Mouse (Mus musculus) granulocyte monocyte progenitor cell, adult 5-6 weeks (primary cell): Measurements from ENCODE around the gene Gcg. TPM values are rescaled to one million over a fixed set of nuclear protein-coding genes. Genes with fewer than 3 reads are reported as not detected.

Source experiments
- ATAC-seq: replicated peaks from 2 replicates; pipeline ENCODE4 v1.8.0; 2016; ENCODE audit warnings: mild to moderate bottlenecking, moderate TSS enrichment, inconsistent platforms; ENCODE audit not compliant: poor library complexity, severe bottlenecking
- total RNA-seq, 2 experiments: library from RNA; stranded (forward) in 1 of 2; stranded (reverse) in 1 of 2; fragments of 200-712, 200-1000 nt in 1 of 2; fragments of >200 nt in 1 of 2; fragmentation: Nextera tagmentation in 1 of 2; gene quantifications; 2 replicates each; pipeline ENCODE4 v1.2.3; 2014 to 2017

The Gcg gene
- total RNA-seq, 2 experiments from 2014 or later: not detected

DNA sequence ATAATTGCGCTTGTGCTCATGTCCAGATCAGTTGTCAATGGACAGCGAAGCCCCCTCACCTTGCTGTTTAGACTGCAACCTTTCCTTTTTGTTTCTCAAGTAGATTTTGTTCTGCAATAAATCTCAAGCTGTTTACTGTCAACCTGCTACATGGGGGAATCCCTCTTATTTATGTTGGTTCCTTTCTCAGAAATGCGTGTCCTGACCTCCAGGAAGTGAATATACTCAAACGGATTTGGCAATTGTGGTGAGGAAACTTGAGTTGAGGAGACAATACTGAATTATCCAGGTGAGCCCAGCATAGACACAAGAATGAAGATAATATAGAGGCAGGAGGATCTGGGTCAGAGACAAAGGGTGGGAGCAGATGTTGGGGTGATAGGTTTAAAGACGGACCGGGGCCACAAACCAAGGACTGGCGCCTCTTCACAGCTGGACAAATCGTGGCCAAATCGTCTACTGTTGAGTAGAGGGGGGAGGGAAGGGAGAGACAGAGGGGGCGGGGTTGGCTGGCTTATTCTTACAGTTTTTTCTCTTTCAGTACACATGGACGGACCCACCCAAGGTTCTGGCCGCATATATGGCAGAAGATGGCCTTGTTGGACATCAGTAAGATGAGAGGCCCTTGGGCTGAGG is 22.5 kb downstream of the Gcg start:
- ATAC-seq: peak; percentile 42

DNA sequence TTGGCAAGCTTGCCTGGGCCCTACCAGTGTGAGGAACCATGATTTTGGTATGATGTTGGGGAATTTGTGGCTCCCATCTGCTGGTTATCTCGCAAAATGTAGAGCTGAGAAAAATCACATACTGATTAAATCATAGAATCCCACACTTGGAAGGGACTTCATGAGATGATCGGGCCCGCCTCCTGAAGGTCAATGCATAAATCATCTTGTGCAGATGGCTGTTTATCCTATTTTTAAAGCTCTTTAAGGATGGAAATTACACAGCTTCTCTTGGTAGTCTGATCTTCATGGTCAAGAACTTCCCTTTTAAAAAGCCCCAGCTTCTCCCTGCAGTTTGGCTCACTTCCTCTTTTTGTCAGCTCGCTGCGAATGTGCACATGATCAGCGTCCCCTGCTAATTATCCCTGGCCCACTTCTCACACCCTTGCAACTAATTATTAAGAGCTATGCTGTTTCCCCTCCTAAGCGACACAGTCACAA is 23.2 kb downstream of the Gcg start:
- peak; percentile 95 for ATAC-seq

- peak; percentile 18 for ATAC-seq
Measured at GRCm38 (mm10) chr2:62459241-62460174, 23.9 kb downstream of the Gcg start.

GRCm38 (mm10) chr2:62458070-62458469 is 25.4 kb downstream of the Gcg start:
- no peak for ATAC-seq

GRCm38 (mm10) chr2:62454991-62455390 is 28.5 kb downstream of the Gcg start:
- ATAC-seq: no peak

- no peak for ATAC-seq
Measured at GRCm38 (mm10) chr2:62454033-62454432, 29.4 kb downstream of the Gcg start.

DNA sequence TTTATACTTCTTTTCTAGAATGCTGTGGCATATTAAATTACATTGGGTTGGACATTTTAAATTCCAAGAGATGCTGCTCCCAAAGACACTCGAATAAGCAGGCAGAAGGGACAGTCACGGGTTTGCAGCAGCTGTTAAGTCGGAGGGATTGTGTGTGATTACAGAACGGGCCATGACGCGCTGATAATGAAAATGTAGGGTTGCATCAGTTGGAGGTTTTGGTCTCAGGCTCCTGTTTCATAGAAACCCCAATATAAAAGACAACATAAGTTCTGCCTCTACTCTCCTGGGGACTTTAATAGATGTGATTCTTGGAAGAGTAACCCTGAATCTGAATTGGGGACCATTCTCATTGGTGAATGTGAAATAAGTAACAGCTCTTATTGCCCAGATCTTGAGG is 33.1 kb downstream of the Gcg start:
- no peak for ATAC-seq

DNA sequence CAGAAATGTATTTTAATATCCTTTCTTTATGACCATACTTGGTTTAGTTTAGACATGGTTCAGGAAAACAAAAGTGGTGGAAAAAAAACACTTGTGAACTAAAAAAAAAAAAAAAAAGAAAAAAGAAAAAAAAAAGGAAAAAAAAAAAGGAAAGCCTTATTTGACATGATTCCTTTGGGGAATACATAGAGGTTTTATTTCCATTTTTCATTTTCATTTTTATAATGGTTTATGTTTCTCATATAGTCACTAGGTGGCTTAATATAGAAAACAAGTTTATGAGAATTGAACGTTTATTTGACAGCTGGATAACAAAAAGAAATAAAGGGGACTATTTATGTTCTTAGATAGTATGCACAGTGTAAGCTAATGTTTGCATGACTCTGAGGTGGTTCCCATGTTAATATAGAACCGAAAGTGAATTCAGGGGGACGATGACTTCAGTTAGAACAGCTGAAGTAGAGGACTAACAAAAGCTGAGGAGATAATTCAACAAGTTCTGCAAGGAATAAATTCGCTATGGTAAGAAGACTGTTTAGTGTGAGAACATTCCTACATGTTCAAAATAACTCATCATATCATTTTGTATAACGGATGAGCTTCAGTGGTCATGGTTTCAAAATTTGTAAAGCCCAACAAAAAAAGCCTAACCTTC is 33.6 kb downstream of the Gcg start:
- ATAC-seq: no peak

GRCm38 (mm10) chr2:62440802-62441544 is 42.5 kb downstream of the Gcg start:
- peak; percentile 95 for ATAC-seq

- ATAC-seq: no peak
Measured at GRCm38 (mm10) chr2:62440083-62440482, 43.4 kb downstream of the Gcg start.

- ATAC-seq: no peak
Measured at GRCm38 (mm10) chr2:62431245-62431795, 52.1 kb downstream of the Gcg start.

GRCm38 (mm10) chr2:62425941-62426340 is 57.5 kb downstream of the Gcg start:
- no peak for ATAC-seq

Other genes starting within 250 kb of the Gcg start
- gene Dpp4, start 71.4 kb downstream of the Gcg start, total RNA-seq (2014; fragmentation: Nextera tagmentation): 11.0 and 13.8 TPM in 2 replicates
- 14.6 and 15.2 TPM in 2 replicates for gene Dpp4, start 71.4 kb downstream of the Gcg start, total RNA-seq (2017)
- gene Fap, start 90.4 kb upstream of the Gcg start, total RNA-seq (2014; fragmentation: Nextera tagmentation): 13.2 TPM in 1 of 2 replicates, not detected in the other
- not detected in 2 replicates for gene Fap, start 90.4 kb upstream of the Gcg start, total RNA-seq (2017)
- gene Ifih1, start 162.6 kb upstream of the Gcg start, total RNA-seq (2014; fragmentation: Nextera tagmentation): 8.8 and 10.1 TPM in 2 replicates
- 14.4 and 19.9 TPM in 2 replicates for gene Ifih1, start 162.6 kb upstream of the Gcg start, total RNA-seq (2017)
- 19.9 and 31.0 TPM in 2 replicates for gene Gca, start 180.6 kb upstream of the Gcg start, total RNA-seq (2014; fragmentation: Nextera tagmentation)
- 13.8 and 18.3 TPM in 2 replicates for gene Gca, start 180.6 kb upstream of the Gcg start, total RNA-seq (2017)